Mouse (Mus musculus) cerebellum, adult 11 months (tissue): ENCODE data around the gene Casz1.

Experiments used
- DNase-seq: peaks from one replicate; pipeline ENCODE4 v3.0.0; 2022

The Casz1 gene

GRCm38 (mm10) chr4:148804137-148804779 lies at the start of gene Casz1:
Casz1 (plus strand) TSS chr4:148804429.
- peak; percentile 50 for DNase-seq

GRCm38 (mm10) chr4:148758863-148759262 lies 45.4 kb upstream of the Casz1 start:
- DNase-seq = no peak

- no peak for DNase-seq
Observed at GRCm38 (mm10) chr4:148760152-148760551, 44.1 kb upstream of the Casz1 start.

- DNase-seq = no peak
Observed at GRCm38 (mm10) chr4:148766021-148766775, 38.0 kb upstream of the Casz1 start.

- DNase-seq = no peak
Observed at GRCm38 (mm10) chr4:148767655-148768305, 36.4 kb upstream of the Casz1 start.

- no peak for DNase-seq
Observed at GRCm38 (mm10) chr4:148768649-148769048, 35.6 kb upstream of the Casz1 start.

- no peak for DNase-seq
Observed at GRCm38 (mm10) chr4:148770582-148771408, 33.4 kb upstream of the Casz1 start.

- no peak for DNase-seq
Observed at GRCm38 (mm10) chr4:148771409-148771929, 32.8 kb upstream of the Casz1 start.

- no peak for DNase-seq
Observed at GRCm38 (mm10) chr4:148772658-148773057, 31.6 kb upstream of the Casz1 start.

GRCm38 (mm10) chr4:148774036-148774435 lies 30.2 kb upstream of the Casz1 start:
- DNase-seq = no peak

- no peak for DNase-seq
Observed at GRCm38 (mm10) chr4:148775476-148776269, 28.6 kb upstream of the Casz1 start.

GRCm38 (mm10) chr4:148780097-148780621 lies 24.1 kb upstream of the Casz1 start:
- DNase-seq = no peak

- DNase-seq = no peak
Observed at GRCm38 (mm10) chr4:148781516-148781915, 22.7 kb upstream of the Casz1 start.

GRCm38 (mm10) chr4:148782880-148783279 lies 21.3 kb upstream of the Casz1 start:
- DNase-seq = no peak

- DNase-seq = no peak
Observed at GRCm38 (mm10) chr4:148783760-148784159, 20.5 kb upstream of the Casz1 start.

- DNase-seq = no peak
Observed at GRCm38 (mm10) chr4:148785053-148785567, 19.1 kb upstream of the Casz1 start.

- no peak for DNase-seq
Observed at GRCm38 (mm10) chr4:148785995-148786394, 18.2 kb upstream of the Casz1 start.

- no peak for DNase-seq
Observed at GRCm38 (mm10) chr4:148790940-148791339, 13.3 kb upstream of the Casz1 start.

- DNase-seq = no peak
Observed at GRCm38 (mm10) chr4:148795038-148795437, 9.2 kb upstream of the Casz1 start.

GRCm38 (mm10) chr4:148797475-148798324 lies 6.5 kb upstream of the Casz1 start:
- no peak for DNase-seq
